Mouse (Mus musculus) heart, postnatal 4 days (tissue): ENCODE results near the gene Eva1b. TPM values are rescaled to one million over a fixed set of nuclear protein-coding genes. Genes with fewer than 3 reads are reported as not detected.
A peak's percentile ranks its signal among the peaks of the same experiment; 100 is the strongest.

Experiments
- DNase-seq: peaks from one replicate; pipeline ENCODE4 v3.0.0; 2021
- total RNA-seq, 2 experiments: library from RNA; stranded (reverse); gene quantifications; 2 replicates each; pipeline ENCODE4 v1.2.3; 2021

Eva1b gene
- total RNA-seq, 2 experiments from 2014 or later: 27.3 to 29.3 TPM

- DNase-seq: no peak
These were observed 27.5 kb upstream of the Eva1b start for GRCm38 (mm10) chr4:126120052-126120451.

GRCm38 (mm10) chr4:126120506-126120905 lies 27.0 kb upstream of the Eva1b start:
- no peak for DNase-seq

GRCm38 (mm10) chr4:126123309-126124040 lies 24.1 kb upstream of the Eva1b start:
- DNase-seq: no peak

GRCm38 (mm10) chr4:126130502-126130901 lies 17.0 kb upstream of the Eva1b start:
- peak; percentile 44 for DNase-seq

- peak; percentile 54 for DNase-seq
These were observed 16.0 kb upstream of the Eva1b start for GRCm38 (mm10) chr4:126131290-126132121.

- DNase-seq: no peak
These were observed 14.8 kb upstream of the Eva1b start for GRCm38 (mm10) chr4:126132636-126133264.

- no peak for DNase-seq
These were observed 13.3 kb upstream of the Eva1b start for GRCm38 (mm10) chr4:126134236-126134635.

GRCm38 (mm10) chr4:126134639-126135038 lies 12.9 kb upstream of the Eva1b start:
- no peak for DNase-seq

GRCm38 (mm10) chr4:126137773-126138172 lies 9.8 kb upstream of the Eva1b start:
- no peak for DNase-seq

GRCm38 (mm10) chr4:126141021-126141420 lies 6.5 kb upstream of the Eva1b start:
- no peak for DNase-seq

GRCm38 (mm10) chr4:126145396-126145795 lies 2.1 kb upstream of the Eva1b start:
- peak; percentile 38 for DNase-seq

- no peak for DNase-seq
These were observed 491 bp upstream of the Eva1b start for GRCm38 (mm10) chr4:126146974-126147532.

- DNase-seq: peak; percentile 73
These were observed 817 bp downstream of the Eva1b start for GRCm38 (mm10) chr4:126148161-126148961.

- no peak for DNase-seq
These were observed 1.6 kb downstream of the Eva1b start for GRCm38 (mm10) chr4:126149041-126149676.

GRCm38 (mm10) chr4:126149798-126150197 lies 2.3 kb downstream of the Eva1b start:
- DNase-seq: no peak

GRCm38 (mm10) chr4:126150297-126150948 lies 2.9 kb downstream of the Eva1b start:
- DNase-seq: peak; percentile 84

GRCm38 (mm10) chr4:126150949-126151320 lies 3.4 kb downstream of the Eva1b start:
- no peak for DNase-seq

- no peak for DNase-seq
These were observed 4.3 kb downstream of the Eva1b start for GRCm38 (mm10) chr4:126151701-126152440.

- no peak for DNase-seq
These were observed 5.3 kb downstream of the Eva1b start for GRCm38 (mm10) chr4:126152864-126153263.

- DNase-seq: no peak
These were observed 7.6 kb downstream of the Eva1b start for GRCm38 (mm10) chr4:126155183-126155582.
